Mouse (Mus musculus): ENCODE measurements at regions not wholly inside any gene's neighbourhood (a gene's known extent, or its start where the extent isn't known, plus 50 kb on each side); places are given as distances from the start of the nearest gene placed in this dataset.
A peak's percentile ranks its signal among the peaks of the same experiment; 100 is the strongest.
"Not testable (repeated sequence)": the region's sequence is repeated elsewhere in the genome, so short reads cannot be mapped to it uniquely, and the experiment has no call there.

DNA sequence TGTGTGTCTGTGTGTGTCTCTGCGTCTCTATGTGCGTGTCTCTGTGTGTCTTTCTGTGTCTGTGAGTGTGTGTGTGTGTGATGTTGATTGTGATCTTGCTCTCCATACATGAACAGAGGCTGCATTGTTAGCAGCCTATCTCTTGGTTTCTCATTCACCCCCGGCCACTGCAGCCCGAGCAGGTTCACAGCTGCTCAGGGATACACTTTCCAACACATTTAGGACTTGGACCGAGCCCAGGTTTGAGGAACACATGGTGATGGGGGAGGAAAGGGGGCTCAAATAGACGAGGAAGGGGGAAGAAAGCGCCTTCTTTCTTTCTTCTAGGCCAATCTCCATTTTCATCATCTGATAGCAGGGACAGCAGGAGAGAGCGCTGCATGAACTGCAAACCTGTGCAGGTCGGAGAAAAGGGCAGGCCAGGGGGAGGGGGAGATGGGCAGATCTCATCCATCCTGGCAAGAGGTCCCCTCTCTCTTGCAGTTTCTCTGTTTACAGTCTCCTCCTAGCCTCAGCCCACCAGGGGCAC lies 123.2 kb downstream of the Zfp36l1 start:
- DNase-seq: no peak

DNA sequence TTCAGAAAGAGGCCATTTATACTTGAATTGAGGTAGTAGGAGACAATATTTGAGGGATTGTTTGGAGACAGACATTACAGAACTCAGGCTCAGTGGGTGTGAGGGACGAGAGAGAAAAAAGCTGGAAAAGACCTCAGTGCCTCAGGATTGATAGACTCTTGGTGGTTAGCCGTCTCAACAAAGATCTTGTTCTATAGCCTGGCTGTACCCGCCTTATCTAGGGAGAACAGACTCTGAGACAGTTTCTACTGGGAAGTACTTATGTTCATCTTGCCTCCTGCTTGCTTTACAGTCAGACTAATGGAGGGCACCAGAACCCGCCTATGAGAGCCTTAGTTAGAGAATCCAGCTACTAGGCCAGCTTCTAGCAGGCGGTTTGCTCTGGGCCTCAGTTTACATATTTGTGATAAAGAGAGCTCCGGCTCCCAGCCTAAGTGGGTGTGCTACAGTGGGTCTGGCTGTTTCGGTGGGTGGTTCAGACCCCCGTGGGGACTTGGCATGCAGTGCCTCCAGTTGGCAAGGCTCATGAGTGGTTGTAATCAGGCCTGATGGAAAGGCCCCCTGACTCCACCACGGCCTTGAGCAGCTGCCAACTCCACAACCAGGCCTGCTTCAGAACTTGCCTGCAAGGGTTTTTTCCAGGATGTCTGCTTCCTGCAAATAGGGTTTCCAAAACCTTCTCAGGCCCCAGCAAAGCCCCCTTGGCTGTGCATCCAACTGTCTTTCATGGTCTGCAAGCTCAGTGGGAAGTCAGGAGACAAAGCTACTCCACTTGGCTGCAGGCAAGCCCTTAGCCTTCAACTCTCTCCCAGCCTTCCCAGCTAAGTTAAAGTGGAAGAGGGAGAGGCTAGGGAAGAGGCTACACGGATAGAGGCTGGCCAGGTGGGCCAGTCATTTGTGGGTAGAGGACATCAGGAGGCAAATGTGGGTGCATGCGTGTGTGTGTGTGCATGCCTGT lies 124.1 kb downstream of the Zfp36l1 start:
- no peak for DNase-seq

DNA sequence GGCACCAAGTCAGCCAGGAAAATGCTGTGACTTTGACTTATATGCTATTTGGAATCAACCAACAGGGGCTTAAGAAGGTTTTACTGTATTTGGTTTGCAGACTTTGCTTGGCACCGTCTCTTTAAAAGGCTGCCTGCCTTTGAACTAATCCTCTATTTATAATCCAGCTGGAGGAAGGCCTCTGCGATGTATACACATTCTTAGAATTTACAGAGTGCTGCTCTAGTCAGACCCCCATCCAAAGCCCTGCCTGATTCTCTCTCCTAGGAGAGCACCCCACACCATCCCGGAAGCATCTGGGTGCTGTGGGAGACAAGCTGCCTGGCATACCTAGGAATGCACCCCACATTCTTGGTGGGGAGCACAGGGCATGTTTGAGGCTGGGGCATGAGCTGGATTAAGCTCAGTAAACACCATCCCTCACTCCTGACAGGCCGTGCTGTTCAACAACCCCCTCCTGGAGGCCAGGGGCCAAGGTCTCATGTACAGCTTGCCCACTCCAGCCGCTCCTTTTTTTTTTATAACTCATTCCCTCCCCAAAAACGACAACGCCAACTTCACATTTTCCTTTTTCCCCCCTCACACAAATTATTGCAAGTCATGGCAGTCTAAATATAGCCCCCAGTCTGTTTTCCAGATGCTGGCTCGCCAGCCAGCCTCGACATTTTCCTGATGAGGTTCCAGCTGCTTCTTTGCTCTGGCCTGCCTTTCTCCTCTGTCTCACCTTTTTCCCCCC lies 126.4 kb downstream of the Zfp36l1 start:
- no peak for DNase-seq

DNA sequence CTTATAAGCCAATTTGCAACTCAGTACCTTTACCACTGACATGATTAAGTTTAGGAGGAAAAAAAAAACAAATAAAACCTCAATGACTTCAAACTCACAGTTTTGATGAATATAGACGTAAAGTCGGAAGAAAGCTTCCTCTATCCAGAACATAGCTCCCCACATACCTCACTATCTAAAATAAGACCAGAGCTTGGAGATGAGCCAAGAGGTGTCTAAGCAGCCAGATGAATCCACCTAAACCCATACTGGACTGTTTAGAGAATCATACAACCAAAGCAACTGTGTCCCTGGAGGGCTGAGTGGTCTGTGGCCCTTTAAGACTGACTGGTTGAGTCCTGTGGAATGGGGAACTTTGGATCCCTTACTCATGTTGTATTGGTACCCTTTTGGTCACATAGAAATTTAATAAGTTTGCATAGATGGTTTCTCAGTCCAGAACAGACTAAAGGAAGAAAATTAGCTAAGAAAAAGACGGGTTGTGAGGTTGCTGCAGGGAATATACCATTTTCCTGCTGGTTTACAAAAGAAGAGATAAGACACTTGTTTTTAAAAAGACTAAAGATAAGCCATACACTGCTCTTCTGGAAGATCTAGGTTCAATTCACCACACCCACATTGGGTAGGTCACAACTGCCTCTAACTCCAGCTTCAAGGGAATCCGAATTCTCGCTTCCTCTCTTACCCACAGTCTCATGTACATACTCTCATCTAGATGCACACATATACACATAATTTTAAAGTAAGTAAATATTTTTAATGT lies 127.6 kb downstream of the Zfp36l1 start:
- no peak for DNase-seq

DNA sequence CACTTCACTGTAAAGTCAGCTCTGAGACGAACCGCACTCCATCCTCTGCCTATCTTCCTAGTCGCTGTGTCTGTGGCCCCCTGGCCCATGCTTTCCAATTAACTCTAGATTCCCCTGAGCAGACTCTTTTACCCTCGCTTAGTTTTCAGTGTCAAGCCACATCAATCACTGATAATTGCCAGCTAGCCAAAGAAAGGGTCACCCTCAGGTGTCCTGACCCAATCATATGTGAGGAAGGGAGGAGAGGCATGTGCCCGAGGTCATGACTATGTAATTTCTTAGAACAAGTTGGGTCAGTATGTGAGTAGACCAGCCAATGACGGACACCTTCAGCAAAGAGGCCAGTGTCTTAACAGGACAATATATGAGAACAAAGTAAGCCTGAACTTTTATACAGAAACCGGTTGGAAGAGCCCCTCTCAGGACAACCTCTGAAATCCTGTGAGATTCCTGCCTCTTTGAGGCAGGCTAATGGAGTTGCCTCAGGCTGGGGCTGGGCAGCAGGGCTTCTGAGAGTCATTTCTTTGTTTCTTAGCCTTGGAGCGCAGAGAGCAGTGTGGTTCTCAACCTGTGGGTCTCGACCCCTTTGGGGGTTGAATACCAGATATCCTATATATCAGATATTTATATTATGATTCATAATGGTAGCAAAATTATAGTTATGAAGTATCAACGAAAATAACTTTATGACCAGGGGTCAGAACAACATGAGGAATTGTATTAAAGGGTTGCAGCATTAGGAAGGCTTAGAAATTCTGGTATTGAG lies 128.6 kb downstream of the Zfp36l1 start:
- no peak for DNase-seq

DNA sequence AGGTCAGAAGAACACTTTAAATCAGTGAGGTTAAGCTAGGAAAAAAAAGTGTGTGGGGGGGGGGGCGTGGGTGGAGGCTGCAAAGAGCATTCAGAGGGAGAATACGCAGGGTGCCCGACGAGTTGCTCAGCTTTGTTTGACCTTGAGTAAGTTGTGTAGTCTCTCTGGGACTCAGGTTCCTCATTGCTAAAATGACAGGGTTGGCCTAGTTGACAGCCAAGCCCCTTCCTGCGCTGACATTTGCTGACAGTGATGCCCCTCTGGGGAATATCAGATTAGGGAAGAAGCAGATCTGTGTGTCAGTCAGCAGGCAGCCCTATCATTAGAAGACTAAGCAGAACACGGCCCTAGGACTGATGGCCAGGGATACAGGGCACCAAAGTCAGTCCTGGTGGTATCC lies 129.6 kb downstream of the Zfp36l1 start:
- DNase-seq: peak in 1 of 2 experiments; percentile 39

DNA sequence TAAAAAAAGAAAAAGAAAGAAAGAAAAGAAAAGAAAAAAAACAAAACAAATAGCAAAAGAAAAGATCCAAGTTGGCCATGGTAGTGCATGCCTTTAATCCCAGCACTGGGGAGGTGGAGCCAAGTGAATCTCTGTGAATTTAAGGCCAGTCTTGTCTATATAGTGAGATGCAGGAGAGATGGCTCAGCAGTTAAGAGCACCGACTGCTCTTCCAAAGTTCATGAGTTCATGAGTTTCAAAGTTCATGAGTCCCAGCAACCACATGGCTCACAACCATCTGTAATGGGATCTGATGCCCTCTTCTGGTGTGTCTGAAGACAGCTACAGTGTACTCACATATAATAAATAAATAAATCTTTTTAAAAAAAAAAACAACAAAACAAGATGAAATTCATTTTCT lies 130.3 kb downstream of the Zfp36l1 start:
- DNase-seq: not testable (repeated sequence)

DNA sequence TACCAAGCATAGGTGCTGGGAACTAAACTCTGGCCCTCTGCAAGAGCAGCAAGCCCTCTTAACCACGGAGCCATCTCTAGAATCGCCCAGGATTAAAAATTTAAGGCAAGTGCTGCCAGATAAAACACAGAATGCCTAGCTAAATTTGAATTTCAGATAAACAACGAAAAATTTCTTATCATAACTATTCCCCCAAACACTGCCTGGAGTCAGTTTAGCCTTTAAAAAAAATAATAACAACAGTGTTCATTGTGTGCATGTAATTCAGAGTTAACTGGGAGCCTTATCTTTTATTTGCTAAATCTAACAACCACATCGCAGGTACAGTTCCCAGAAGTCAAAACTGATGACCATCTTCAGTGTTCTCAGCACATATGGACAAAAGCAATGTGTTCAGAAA lies 132.1 kb downstream of the Zfp36l1 start:
- no peak for DNase-seq

DNA sequence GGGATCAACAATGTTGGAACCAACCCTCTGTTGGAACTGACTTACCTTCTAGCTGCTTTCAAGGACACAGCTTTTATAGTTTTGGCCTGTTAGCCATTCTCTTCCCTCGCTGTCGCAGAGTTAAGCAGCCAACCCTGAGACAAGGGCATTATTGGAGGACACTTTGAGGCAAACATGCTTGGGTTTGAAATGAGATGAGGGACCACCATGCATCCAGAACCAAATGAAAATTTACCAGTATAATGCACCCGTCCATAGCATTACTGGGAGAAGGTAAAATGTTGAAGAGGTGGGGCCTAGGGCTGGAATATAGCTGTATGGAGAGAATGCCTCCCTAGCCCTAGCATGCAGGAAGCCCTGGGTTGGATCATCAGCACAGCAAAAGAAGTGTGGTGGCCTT lies 135.7 kb downstream of the Zfp36l1 start:
- DNase-seq: no peak

DNA sequence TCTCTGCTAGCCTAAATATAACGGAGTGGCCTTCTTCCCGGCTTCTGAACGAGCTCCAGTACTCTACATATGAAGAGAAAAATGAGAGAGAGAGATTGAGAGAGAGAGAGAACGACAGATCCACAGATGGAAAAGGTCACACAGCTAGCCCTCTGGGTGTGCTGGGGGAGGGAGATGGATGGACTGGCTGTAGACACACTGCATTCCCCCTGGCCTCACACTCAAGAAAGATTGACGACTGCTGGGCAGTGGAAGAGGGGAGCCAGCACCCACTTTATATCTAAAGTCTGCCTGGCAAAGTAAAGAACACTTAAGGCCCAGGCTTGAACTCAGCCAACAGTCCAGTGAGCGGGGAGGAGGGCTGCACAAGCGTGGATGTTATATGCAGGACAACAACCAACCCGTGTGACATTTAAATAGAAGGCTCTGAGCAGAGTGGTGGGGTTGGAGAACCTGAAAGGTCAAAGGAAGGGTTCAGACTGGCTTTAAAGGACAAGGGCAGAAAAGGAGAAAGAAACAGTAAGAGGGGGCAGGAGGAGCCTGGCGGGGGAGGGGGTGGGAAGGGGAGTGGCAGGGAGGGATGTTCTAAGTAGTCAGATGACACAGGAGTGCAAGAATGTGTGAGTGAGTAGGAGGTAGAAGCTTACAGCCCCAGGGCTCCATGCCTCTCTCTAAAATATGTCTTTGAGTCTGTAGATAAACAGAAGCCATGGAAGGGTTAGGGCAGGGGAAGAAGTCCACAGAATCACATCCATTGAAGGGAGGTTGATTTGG lies 137.2 kb downstream of the Zfp36l1 start:
- no peak for DNase-seq

DNA sequence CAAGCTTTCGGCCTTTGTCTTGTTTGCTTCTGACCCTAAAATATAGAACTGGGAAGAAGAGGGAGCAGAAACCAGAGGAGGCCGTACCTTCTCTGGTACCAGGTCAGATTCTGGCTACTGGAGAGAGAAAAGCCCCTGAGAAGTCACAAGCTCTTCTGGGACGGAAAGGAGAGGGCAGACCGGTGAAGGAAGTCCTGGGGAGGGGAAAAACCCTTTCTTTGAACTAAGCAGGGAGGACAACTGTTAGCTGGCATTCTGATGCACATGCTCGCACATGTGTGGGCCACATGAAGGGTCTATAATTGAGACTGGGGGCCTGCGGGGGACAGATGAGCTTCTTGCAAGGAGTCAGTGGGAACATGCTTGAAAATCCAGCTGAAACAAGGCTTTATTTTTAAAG lies 137.8 kb downstream of the Zfp36l1 start:
- DNase-seq: no peak

DNA sequence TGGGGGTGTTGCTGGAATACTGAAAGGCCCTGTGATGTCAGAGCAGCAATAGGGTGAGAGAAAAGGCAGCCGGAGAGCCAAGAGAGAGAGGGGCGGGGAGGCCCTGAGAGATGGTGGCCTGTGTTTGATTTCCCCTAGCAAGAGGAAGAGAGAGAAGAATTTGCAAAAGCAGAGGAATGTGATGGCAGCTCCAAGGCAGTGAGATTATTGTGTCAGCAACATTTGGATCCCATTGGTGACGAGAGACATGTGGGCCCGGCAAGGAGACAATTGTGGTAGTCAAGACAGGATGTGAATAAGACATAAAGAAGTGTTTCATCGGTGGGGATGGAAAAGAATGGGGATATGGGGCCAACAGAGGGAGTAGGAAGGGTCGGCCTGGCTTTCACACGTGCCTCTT lies 138.3 kb downstream of the Zfp36l1 start:
- DNase-seq: no peak

DNA sequence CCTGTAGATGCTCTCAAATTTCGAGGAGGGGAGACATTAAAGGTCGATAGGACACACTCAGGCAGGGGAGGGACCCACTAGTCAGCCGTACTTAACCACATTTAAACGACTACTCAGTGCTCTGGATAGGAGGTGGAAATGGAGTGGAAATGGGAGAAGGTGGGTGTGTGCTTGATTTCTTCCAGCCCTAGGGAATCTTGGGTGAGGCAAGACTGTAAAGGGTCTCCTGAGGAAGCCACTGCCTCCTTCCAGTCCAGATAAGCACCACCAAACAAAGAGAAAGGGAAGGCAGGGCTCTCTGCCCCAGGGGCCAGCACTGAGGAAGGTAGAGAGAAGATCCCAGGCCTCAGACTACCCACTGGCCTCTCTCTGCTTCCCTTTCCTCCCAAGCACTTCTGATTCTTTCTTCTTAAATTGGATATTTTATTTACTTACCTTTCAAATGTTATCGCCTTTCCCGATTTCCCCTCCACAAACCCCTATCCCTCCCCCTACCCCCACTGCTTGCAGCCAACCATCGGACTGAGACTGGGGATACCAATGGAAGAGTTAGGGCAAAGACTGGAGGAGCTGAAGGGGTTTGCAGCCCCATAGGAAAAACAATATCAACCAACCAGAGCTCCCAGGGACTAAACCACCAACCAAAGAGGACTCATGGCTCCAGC lies 139.1 kb downstream of the Zfp36l1 start:
- DNase-seq: no peak

DNA sequence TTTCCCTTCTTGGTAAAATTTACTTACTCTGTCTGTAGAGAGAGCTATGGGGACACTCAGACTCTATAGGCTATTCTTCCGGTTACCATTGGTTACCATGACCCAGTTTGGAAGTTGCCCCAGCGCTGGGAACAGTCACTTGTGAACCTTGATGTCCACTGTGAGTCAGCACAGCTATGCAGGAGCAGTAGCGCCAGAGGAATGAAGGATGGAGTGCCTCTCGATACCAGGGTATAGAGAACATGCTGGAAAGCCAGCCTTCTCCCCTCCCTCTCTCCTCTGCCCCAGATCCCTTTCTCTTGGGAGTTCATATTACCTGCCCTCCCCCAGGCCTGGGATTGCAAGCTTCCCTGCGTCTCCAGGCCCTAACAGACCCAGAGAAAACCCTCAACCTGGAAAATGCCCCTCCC lies 141.8 kb downstream of the Zfp36l1 start:
- no peak for DNase-seq

DNA sequence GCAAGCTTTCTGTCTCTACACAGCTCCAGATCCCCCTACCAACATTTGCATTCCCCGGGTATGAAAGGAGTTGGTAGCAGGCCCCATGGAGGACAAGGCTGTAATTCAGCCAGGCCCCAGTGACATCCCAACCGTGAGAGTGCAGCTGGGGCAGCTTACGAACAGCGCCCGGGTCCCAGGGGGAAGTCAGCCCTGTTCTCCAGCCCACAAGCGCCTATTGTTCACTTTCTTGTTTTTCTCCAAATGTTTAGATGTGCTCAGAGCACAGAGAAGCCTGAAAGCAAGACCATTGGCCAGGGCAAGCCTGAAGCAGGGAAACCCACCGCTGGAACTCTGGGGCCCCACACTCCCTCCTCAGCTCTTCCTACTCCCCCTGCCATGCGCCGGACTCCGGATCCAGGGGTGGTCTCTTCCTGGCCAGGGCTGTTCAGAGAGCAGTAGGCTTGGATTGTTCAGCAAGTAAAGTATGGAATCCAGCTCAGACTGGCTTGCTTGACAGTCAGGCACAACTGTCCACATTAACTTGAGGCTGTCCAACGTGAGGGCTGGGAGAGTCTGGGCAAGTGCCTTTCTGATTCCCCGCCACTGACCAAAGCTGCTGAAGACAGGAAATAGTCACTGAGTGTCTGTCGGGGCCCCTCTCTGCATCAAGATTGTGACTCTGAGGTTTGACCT lies 142.4 kb downstream of the Zfp36l1 start:
- no peak for DNase-seq

DNA sequence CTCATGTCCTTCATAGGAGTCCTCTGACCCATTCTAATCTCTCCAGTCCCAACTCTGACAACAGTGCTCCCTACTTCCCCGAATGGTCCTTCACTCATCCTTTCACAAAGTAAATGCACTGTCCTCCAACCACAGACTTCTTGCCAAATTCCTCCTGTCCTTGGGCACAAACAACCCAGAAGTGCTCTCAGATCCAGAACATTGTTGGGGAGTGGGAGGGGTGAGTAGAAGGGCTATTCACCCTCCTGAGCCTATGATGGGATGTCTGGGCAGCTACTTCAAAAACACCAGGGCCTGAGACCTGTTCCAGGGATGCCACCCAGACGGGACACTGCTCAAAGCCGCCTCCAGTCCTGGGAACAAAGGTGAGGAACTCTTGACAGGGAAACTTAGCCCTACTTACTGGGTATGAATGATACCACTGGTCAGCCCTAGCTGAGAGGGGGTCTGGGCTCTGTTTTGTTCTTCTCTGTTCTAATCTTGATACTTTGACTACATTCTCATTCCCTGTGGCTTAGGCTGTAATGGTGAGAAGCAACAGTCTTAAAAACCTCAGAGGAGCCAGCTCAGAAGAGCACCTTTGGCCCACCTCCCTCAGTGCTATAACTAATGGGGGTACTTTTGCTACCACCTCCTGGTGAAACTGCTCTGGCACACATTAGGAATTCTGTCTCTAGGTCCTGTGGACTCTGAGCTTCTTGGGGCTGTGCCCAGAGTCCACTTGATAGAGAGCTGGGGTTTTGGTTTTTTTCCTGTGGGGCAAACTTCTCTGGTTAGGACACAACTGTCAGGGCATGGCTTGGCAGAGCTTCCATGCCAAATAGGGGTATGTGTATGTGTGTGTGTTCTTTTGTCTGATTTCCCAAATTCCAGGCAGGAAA lies 143.2 kb downstream of the Zfp36l1 start:
- DNase-seq: no peak

DNA sequence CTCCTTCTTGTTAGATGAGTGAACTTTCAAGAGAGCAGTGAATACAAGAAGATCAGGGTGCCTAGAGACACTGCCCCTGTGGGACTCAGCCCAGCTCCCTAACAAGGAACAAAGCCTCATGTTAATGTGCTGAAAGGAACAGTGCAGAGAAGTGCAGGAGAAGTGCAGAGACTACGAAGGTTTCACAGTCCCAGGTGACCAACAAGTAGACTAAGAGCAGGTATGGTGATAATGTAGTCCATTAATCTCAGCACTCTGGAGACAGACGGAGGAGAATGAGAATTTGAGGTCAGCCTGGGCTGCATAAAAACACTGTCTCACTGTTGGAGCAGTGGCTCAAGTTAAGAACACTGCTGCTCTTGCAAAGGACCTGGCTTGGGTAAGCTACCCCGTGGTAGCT lies 144.1 kb downstream of the Zfp36l1 start:
- no peak for DNase-seq

DNA sequence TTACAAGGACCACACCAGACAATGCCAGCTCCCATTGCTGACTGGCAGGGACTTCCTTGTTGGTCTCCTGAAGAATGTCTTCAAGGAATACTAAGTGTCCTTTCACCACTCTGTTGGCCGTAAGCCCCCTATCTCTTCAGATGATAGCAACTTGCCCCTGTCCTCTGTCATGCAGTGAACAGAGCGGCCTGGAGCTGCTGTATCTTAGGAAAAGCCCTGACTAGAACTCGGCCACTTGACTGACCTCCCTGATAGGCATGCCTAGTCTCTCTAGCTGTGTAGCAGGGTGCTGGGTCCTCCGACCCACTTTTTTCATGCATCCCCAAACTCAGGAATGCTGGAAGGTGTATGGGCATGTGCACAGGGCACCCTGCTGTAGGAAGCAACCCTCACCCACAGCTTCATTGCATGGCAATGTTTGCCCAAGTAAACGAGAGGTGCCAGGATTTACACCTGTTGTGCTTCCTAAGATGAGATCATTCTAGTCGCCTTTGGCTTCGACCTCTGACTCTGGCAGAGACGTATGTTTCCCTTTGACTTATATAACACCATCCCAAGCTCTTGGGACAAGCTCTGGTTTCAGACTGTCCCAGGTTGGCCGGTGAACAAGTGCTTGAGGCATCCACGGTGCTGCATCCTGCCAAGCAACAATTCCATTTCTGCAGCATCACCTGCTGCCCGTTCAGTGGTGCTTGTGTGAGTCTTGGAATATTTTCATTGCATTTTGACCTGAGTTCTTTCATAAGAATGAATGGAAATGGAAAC lies 145.1 kb downstream of the Zfp36l1 start:
- no peak for DNase-seq

Data from spleen, adult 18-20 months (tissue).